Mouse (Mus musculus): ENCODE results near the gene Dip2b.

Dip2b gene

DNA sequence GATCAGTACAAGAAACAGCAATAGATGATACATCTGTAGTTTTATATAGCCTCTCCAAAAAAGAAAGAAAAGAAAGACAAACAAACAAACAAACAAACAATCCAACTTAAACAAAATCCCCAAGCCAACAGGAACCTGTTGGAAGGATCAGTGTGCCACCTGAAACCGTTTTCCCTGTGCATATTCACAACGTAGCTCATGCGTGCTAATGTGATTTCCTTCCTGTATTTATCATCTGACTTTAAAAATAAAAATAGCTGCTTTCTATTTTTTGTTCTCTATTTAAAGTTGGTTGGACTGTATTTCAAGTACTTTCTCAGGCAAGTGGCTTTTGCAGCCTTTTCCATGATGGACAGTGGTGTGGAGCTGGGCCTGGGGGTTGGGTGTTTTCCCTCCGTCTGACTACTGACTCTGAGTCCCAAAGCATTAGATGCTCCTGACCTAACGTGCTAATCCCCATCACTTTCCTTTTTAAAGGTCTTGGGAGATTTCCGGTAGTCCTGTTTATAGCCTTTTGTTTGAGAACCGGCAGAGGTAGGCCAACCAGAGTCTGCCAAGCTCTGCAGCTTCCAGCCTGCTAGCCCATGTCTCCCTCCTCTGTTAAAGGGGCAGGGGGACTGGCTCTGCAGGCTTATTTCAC is 90.8 kb downstream of the Dip2b start:
- DNase-seq (ENCODE audit: low spot score), result no peak

DNA sequence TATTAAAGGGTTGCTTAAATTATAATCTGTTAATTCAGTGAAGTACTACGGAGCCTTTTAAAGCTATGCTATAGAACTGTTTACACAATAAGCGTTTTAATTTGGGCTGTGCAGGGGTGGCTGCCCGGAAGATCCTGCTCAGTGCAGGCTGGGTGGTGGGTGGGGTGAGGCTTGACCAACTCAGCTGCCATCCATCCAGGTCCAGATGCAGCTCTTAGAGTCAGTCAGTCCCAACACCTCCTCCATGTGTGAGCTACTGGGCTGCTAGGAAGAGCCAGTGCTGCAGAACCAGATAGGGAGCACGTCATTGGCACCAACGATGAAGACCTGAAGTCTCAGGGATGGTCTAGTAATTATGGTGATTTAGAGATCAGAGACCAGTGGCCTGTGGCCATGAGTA is 101.2 kb downstream of the Dip2b start:
- DNase-seq (ENCODE audit: low spot score), result no peak

GRCm38 (mm10) chr15:100140428-100140827 is 102.0 kb downstream of the Dip2b start:
- DNase-seq (ENCODE audit: low spot score), result no peak

DNA sequence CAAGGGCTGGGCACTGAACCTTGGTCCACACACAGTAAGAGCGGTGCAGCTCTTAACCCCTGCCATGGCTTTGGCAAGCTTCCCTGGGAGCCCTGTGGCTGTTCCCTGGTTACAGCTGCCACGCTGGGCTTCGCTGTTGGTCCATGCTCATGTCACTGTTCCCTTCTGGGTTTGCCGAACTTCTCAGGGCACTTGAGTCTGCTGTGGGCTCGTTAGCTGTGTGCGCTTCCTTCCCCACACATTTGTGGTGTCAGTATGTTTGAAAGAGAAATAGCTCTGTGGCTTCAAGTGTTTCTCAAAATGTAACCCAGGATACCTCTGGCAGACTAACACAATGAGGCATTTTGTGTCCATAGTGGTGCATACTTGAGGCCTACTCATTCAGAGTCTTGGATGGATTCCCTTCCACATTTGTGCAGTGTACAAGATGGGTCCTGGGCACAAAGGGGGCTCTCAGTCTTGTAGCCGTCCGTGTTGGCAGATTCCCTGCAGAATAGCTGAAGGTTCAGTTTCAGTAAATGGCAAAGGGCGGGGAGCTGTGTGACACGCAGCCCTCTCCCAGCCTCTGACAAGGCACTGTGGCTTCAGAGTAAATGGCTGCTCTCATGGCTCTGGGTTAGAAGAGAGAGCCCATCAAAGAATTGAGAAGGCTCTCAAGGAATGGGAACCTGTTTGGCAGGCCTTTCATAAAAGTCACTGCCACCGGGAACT is 104.8 kb downstream of the Dip2b start:
- DNase-seq (ENCODE audit: low spot score), result no peak

DNA sequence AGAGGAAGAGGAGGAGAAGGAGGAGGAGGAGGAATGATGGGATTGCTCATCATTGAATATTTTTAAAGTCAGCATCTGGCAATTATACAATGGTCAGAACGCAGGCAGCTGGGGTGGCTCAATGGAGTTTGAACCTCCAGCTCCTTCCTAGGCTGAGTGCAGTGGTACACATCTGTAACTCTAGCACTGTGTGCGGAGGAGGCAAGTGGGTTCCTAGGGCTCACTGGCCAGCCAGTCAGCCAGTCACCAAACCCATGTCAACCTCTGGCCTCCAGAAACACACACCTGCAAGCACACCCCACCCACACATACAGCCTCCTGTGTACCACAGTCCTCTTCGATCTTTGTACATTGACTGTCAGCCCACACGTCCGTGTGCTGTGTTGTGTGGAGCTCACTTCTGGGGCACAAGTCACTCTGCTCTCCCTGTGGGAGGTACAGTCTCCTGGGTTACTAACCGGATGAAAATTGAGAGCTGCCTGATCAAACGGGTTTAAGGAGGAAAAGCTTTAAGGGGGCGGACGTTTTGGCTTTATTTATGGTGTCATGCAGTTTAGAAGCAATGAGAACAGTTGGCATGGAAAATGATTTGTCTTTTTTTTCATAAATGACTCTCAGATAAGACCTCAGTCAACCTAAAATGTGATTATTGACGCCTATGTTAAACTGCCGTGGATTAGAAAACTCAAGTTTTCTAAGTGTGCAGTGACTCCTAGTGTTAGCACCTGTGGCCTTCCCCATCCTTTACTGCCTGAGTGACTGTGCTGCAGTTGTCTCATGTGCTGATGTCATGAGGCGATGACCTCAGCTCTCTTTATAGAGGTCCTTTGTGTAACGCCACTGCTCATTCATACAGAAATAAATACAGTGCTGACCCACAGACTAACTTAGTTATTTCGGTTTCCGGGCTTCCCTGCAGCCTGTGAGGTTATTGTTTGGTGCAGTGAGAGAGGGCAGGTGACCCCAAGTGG is 106.7 kb downstream of the Dip2b start:
- no peak for DNase-seq (ENCODE audit: low spot score)

GRCm38 (mm10) chr15:100145917-100146316 is 107.5 kb downstream of the Dip2b start:
- no peak for DNase-seq (ENCODE audit: low spot score)

DNA sequence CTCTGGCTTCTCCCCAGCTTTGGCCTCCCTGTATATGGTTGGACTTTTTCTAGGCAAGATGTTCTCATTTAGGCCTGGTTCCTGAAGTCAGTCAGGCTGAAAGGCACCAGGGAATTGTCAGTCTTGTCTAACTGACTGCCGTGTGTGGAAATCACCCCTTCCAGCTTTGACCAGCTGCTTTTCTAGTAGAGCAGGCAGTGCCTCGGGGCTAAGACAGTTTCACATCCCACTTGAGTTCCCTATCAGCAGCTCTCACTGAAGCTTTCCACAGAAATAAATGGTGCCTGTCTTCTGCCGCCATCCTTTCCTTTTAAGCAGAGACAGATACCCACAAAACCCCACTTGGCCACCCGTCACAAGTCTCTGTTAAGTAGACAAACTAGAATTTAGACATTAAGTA is 112.1 kb downstream of the Dip2b start:
- no peak for DNase-seq (ENCODE audit: low spot score)

DNA sequence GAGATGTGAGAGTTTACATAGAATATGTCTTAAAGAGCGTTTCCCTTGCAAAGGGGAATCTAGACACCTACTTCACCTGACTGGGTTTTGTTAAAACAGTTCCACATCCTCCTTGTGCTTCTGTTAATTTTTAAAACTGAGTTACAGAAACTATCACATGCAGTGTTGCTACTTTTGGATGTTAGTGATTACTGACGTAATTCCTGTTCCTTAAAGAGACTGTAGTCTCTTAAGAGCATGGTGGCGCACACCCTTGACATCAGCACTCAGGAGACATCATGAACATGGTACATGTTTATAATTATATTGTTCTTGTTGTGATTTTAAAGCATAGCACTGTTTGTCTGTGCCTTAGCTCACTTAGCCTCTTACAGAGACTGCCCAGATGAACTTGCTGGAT is 113.9 kb downstream of the Dip2b start:
- DNase-seq (ENCODE audit: low spot score), result no peak

GRCm38 (mm10) chr15:100153024-100153423 is 114.6 kb downstream of the Dip2b start:
- no peak for DNase-seq (ENCODE audit: low spot score)

GRCm38 (mm10) chr15:100156095-100156707 is 117.7 kb downstream of the Dip2b start:
- DNase-seq (ENCODE audit: low spot score), result no peak

DNA sequence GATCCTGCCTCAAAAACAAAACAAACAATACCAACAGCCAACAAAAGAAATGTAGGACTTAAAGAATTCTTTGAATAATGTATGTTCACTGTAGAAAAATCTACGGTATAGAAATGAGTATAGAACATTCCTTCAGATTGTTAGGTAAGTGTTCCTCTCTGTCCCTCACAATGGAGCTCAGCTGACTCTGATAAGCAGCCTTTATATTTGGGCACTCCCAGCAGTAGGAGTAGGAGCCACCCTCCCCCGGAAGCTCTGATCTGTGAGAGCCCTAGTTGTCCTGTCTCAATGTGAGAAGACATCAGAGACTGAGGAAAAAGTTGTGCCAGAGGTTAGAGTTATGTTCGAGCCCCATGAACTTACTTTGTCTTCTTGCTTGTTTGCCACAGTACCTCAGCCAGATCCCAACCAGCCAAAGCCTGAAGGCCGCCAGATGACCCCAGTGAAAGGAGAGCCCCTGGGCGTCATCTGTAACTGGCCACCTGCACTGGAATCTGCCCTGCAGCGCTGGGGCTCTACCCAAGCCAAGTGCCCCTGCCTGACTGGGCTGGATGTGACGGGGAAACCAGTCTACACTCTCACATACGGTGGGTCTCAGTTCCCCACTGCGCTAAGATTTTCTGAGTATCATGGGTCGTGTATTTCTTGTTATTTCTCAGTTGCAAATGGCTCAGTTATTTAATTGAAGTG is 118.5 kb downstream of the Dip2b start:
- DNase-seq (ENCODE audit: low spot score), result no peak

GRCm38 (mm10) chr15:100158985-100159384 is 120.5 kb downstream of the Dip2b start:
- DNase-seq (ENCODE audit: low spot score), result no peak

DNA sequence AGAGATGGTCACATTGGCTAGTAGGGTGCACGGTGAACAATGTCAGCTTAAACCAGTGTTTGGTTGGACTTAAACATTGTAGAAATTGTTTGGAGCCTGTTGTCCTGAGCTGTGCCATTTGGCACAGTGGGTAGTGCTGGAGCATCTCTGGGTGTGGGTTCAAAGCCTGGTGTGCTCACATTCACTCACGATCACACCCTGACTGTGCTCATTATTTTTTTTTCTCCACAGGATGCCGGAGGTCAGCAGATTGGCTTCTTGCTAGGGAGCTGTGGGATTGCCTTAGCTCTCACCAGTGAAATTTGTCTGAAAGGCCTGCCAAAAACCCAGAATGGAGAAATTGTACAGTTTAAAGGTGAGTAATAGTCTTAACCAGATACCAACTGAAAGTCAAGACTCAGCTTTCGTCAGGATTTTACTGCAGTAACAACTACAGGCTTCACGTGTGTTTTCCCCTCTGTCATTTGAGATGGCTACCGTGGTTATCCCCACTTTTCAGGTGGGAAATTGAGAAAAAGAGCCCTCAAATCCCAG is 123.3 kb downstream of the Dip2b start:
- no peak for DNase-seq (ENCODE audit: low spot score)

GRCm38 (mm10) chr15:100163381-100164051 is 125.1 kb downstream of the Dip2b start:
- no peak for DNase-seq (ENCODE audit: low spot score)

- no peak for DNase-seq (ENCODE audit: low spot score)
Measured at GRCm38 (mm10) chr15:100166464-100166863, 128.0 kb downstream of the Dip2b start.

- DNase-seq (ENCODE audit: low spot score), result no peak
Measured at GRCm38 (mm10) chr15:100167791-100168190, 129.3 kb downstream of the Dip2b start.

DNA sequence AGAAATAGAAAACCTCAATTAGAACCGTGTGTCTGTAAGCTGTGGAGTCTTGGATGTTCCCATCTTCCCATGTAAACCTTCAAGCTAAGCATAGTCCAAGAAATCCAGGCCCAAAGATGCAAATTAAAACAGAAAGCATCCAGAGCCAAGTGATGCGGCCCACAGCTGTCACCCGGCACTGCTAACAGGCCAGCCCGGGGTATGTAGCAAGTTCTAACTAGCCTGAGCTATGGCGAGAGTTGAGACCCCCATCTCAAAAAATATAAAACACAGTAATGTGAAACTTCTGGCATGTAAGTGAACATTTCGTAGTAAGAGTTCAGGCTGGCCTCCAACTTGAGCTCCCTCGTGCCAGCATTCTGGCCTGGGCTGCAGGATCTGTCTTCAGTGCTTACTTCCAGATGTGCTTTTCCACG is 129.7 kb downstream of the Dip2b start:
- DNase-seq (ENCODE audit: low spot score), result no peak

GRCm38 (mm10) chr15:100175176-100175575 is 136.7 kb downstream of the Dip2b start:
- no peak for DNase-seq (ENCODE audit: low spot score)

- DNase-seq (ENCODE audit: low spot score), result no peak
Measured at GRCm38 (mm10) chr15:100177167-100177566, 138.7 kb downstream of the Dip2b start.

DNA sequence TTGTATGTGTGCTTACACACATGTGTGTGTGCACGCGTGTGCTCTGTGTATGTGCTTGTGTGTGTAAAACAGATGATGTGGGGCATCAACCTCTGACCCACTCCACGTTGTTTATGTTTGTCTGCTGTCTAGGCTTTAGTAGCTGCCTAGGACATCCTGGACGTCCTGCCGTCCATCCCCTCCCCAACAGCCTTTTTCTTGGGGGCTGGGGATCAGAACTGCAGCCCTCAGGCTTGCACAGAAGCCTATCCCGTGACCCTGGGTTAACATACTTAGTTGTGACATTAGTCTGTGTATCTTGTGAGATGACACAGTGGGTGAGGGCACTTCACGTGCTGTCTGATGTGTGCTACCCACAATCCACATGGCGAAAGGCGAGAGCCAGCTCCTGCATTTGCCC is 139.1 kb downstream of the Dip2b start:
- no peak for DNase-seq (ENCODE audit: low spot score)

GRCm38 (mm10) chr15:100178487-100178886 is 140.0 kb downstream of the Dip2b start:
- DNase-seq (ENCODE audit: low spot score), result no peak

Measured in ovary, adult 18-20 months (tissue).